Mouse (Mus musculus) brain, embryonic 14.5 days (tissue): ENCODE results near the gene Traf6. TPM values are rescaled to one million over a fixed set of nuclear protein-coding genes. Genes with fewer than 3 reads are reported as not detected.
"Not testable (repeated sequence)": the region's sequence is repeated elsewhere in the genome, so short reads cannot be mapped to it uniquely, and the experiment has no call there.

Source experiments
- DNase-seq: peaks from one replicate; pipeline ENCODE4 v3.0.0-alpha.2; 2011; ENCODE audit warnings: low read depth
- CTCF ChIP-seq: fragments of 200-500 bp; IDR thresholded peaks from 2 replicates; pipeline ENCODE4 v1.5.1; 2012; ENCODE audit warnings: inconsistent platforms, mild to moderate bottlenecking, moderate library complexity, borderline replicate concordance; ENCODE audit not compliant: insufficient read depth, insufficient read length; ENCODE audit errors: extremely low read depth
- POLR2A ChIP-seq: fragments of 200-500 bp; IDR thresholded peaks from 2 replicates; pipeline ENCODE4 v1.6.1; 2012; ENCODE audit warnings: mild to moderate bottlenecking, inconsistent platforms, borderline replicate concordance; ENCODE audit not compliant: poor library complexity, insufficient read depth, insufficient read length, severe bottlenecking; ENCODE audit errors: extremely low read depth
- polyA plus RNA-seq: library from polyadenylated mRNA; depleted of rRNA; stranded (reverse); fragments of >200 nt; gene quantifications from 2 replicates; pipeline ENCODE4 v1.2.3, GENCODE M21; 2012; rRNA removed

Gene Traf6
- polyA plus RNA-seq, 1 experiment, result 15.1 TPM

GRCm38 (mm10) chr2:101742072-101742860 lies 64.0 kb downstream of the Traf6 start:
- no peak for DNase-seq
- no peak for TF ChIP-seq POLR2A
- TF ChIP-seq CTCF, result no peak

- DNase-seq, result not testable (repeated sequence)
These were observed 67.4 kb downstream of the Traf6 start for GRCm38 (mm10) chr2:101745656-101746055.

GRCm38 (mm10) chr2:101746537-101746936 lies 68.3 kb downstream of the Traf6 start:
- TF ChIP-seq POLR2A (no peak), CTCF (no peak)

More at GRCm38 (mm10) chr2:101746537-101746936, 68.3 kb downstream of the Traf6 start:
- DNase-seq, result no peak

Other genes with a start within 250 kb of the Traf6 start
- gene Rag2, start 53.7 kb upstream of the Traf6 start, polyA plus RNA-seq, result 0.03 TPM in 1 of 2 replicates, not detected in the other
- gene Rag1, start 28.9 kb upstream of the Traf6 start, polyA plus RNA-seq, result 0.11 and 0.16 TPM in 2 replicates
- gene B230118H07Rik, start 28.9 kb upstream of the Traf6 start, polyA plus RNA-seq, result 19.1 and 20.2 TPM in 2 replicates
- 4.1 and 4.7 TPM in 2 replicates for gene Prr5l, start 204.6 kb downstream of the Traf6 start, polyA plus RNA-seq
- 137 and 182 TPM in 2 replicates for gene Commd9, start 207.8 kb downstream of the Traf6 start, polyA plus RNA-seq